Mouse (Mus musculus): ENCODE results near the gene Gnl1. TPM values are rescaled to one million over a fixed set of nuclear protein-coding genes. Genes with fewer than 3 reads are reported as not detected.
A peak's percentile ranks its signal among the peaks of the same experiment; 100 is the strongest.
"Not testable (repeated sequence)": the region's sequence is repeated elsewhere in the genome, so short reads cannot be mapped to it uniquely, and the experiment has no call there.

Gnl1 gene
- total RNA-seq, 2 experiments from 2014 or later: 32.0 to 34.7 TPM

DNA sequence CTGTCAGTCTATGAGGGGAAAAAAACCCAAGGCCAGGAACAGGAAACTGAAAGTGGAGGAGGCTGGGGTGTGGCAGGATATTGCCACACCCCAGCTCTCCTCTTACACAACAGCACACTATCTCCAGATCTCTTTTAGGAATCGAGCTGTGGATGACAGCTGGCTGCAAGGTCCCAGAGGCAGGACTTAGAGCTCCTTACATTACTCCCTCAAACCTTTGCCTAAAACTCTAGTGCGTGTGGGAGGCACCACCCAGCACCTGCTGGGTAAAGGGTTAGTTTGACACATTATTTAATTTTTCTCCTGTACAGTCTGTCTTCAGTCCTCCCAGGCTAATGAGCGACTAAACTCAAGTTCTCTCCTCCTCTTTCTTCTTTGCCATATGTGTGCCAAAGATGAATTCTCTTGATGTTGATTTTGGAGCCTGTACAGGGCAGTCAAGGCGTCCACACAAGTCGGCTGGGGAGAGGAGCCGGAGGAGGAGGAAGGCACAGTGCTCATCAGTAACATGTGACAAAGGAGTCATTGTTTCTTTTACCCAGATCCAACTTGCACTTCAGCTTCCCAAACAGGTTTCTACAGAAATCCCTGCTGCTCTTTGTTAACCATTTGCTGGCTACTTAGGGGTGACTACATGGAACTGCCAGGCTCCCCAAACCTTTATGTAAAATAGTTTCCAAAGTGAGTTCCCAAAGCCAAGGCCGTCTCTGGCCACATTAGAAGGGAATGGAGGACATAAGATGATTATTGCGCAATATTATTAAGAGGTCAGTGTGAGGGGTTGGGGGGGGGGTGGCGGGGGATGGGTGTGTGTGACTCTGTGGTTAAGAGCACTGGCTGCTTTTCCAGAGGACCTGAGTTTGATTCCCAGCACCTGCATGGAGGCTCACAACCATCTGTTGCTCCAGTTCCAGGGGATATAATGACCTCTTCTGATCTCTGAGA, 44.3 kb downstream of the Gnl1 start:
- DNase-seq: peak; percentile 62 to 71

DNA sequence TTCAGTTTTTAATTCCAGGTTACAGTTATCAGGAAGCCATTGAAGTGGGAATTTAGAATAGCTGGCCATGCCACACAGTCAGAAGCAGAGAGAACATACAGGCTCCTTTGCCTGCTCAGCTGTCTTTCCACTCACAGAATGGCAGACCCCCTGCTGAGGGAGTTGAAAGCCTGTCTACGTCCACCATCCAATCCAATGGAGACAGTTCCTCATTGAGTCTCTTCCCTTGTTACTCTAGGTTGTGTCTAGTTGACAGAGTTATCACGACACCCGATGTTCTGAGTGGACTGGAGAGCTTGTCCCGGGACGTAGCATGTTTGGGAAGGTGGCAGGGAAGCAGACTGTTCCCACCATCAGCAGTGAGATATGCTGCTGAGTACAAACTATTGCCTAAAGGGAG, 45.5 kb downstream of the Gnl1 start:
- no peak for DNase-seq

DNA sequence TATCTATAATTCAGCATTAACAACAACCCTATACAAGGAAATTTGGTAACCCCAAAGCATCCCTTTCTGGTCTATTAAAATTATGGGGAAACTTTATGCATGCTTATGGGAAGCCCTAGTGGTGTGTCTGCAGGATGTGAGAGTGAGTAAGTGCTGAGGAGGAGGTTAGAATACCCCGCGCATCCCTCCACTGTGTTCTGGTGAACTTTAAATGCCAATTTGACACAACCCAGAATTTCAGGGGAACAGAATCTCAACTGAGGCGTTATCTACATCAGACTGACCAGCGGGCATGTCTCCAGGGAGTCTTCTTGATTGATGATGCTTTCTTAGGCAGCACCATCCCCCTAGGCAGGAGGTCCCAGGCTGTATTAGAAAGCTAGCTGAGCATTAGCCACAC, 46.2 kb downstream of the Gnl1 start:
- DNase-seq: no peak

DNA sequence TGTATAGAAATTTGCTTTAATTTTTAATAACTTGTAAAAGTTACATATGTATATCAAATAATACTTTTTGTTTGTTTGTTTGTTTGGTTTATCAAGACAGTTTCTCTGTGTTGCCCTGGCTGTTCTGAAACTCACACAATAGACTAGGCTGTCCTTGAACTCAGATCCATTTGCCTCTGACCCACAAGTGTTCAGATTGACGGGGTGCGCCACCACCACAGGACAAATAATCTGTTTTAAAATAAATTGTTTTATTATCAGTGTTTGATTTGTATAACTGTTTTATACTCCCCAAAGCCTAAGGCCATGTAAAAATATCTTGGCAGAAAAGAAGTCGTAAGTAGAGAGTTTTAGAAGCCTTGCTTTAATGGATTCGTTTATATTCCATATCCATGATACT, 48.0 kb downstream of the Gnl1 start:
- no peak for DNase-seq

DNA sequence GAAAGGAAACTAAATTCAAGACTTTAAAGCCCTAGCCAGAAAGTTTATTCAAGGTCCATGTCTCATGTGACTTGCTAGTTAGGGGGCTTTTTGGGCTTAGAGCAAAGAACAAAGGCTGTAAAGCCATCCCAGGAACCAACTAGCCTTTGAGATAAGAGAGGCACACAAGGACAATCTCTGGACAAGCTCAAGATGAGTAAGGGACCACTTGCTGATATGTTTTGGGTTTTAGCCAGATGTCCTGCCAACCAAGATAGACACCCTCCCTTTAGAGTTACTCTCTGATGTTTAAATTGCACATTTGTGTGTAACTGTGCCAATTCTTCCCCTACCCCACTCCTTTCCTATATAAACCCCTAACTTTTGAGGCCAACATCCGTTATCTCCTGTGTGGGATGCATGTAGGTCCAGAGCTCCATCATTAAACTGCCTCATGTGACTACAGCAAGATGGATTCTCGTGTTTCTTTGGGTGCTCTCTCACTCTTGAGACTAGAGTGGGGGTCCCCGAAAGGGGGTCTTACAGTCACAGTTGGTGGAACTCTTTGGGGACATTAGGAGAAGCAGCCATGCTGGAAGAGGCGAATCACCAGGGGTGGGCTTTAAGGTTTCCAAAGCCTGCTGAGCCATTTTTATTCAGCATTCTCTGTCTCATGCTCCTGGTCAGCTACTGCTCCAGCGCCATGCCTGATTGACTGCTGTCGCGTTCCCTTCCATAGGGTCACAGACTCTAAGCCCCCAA, 49.4 kb downstream of the Gnl1 start:
- no peak for DNase-seq

DNA sequence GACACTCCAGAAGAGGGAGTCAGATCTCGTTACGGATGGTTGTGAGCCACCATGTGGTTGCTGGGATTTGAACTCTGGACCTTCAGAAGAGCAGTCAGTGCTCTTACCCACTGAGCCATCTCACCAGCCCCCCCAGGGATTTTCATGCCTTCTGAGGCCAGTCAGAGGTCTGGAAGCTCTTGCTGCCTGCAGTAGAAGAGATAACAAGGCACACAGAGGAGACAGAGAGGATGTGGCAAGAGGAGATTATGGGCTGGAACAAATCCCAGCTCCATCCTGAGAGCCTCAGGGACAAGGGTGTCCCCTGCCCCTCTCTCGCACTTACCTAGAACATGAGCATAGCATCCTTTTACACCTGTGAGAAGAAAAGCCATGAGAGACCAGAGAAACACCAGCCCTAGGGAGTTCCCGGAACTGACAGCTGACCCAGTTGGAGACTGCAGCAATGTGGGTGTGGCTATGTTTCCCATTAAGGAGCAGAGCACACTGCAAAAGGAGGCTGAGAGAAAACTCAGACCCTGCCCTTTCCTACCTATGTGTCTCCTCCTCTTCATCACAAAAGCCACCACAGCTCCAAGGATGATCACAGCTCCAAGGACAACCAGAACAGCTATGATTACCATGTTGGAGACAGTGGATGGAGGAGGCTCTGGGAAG, 50.5 kb downstream of the Gnl1 start:
- DNase-seq: peak; percentile 54 to 61

DNA sequence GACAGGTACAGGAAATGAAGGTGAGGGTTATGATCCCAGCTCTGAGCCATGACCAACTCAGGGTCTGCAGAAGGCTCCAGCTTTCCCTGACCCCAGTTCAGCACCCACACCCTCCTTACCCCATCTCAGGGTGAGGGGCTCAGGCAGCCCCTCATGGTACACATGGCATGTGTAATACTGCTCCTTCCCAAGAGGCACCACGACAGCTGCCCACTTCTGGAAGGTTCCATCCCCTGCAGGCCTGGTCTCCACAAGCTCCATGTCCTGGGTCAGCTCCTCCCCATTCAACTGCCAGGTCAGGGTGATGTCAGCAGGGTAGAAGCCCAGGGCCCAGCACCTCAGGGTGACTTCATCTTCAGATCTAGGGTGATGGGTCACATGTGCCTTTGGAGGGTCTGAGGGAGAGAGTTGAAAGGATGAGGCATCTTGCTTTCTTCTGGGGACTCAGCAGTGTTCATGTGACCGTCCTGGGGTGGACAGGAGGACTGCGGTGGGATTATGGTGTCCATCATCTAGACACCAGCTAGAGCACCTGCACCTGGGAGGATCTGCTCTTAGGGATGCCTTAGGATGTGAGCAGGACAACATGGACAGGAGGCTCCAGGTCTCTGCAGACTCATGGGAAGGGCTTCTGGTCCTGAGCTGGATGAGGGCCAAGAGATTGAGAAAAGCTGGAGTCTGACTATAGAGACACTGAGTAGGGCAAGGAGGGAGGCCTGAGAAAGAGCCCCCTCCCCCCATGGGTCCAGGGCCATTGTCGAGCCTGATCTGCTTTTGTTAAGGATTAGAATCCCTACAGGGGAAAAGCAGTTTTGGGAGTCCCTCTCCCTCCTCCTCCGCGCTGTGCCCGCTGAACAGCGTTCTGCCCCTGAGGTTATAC, 51.3 kb downstream of the Gnl1 start:
- DNase-seq: peak in 1 of 2 experiments; percentile 34

DNA sequence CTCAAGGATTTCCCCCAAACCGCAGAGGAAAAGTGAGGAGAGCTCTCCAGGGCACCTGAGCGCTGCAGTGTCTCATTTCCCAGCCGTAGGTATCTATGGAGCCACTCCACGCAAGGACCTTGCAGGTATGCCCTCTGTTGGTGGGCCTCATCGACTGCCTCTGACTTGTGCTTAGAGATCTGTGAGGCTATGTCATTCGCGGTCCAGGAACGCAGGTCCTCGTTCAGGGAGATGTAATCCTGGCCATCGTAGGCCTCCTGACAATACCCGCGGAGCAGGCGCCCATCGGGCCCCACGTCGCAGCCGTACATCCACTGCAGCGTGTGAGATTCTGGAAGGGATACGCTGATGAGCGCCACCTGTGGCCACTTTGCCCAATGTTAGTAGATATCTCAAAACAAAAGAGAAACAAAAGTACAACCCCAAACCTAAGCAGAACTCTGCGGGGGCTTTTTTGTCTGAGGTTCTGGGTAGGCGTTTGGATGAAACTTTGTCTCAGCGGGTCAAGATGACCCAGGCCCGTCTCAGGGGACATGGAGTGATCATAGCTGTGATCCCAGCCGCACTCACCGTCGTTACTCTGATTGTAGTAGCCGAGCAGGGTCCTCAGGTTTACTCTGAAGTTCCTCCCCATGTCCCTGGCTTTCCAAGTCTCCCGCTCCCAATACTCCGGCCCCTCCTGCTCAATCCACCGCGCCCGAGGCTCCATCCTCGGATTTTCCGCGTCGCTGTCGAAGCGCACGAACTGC, 52.1 kb downstream of the Gnl1 start:
- DNase-seq: peak; percentile 65 to 76

DNA sequence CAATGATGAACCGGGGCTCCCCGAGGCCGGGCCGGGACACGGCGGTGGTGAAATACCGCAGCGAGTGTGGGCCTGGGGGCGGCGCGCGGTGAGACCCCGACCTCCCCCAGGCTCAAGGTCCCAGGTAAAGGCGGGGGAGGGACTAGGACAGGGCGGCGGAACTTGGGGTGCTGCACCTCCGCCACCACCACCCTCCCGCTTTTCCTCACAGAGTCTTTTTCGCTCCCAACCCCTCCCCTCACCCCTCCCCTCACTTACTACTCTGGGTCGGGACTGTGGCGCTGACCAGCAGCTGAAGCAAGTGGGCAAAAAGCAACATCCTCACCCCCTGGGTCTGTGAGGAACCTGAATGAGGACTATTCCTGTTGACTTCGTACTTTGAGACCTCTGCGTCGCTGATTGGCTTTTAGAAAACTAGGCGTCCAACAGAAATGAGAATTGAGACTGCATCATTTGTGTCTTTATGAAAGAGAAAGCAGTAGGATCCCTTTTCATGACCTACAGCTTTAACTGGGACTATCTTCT, 52.8 kb downstream of the Gnl1 start, which contains the start of gene H2-T23:
Gene H2-T23, minus strand, starts transcription at position 505 of the 525 bp plus-strand sequence.
- DNase-seq: peak; percentile 78 to 83

DNA sequence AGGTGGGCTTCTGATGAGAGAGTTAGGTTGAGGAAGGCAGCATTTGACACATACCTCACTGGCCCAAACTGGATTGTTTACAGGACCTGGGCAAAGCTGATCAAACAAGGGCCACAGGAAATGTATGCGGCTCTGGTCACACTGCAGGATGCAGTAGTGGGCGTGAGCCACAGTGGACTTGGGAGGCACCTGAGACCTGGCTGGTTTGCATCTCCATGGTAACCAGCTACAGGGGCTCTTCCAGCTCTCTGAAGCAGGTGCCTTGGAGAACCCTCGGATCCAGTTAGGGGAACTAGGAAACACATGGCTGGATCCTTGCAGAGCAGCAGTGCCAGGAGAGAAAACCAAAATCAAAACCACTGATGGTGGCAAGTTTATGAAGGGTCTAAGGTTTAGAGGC, 54.9 kb downstream of the Gnl1 start:
- not testable (repeated sequence) for DNase-seq

DNA sequence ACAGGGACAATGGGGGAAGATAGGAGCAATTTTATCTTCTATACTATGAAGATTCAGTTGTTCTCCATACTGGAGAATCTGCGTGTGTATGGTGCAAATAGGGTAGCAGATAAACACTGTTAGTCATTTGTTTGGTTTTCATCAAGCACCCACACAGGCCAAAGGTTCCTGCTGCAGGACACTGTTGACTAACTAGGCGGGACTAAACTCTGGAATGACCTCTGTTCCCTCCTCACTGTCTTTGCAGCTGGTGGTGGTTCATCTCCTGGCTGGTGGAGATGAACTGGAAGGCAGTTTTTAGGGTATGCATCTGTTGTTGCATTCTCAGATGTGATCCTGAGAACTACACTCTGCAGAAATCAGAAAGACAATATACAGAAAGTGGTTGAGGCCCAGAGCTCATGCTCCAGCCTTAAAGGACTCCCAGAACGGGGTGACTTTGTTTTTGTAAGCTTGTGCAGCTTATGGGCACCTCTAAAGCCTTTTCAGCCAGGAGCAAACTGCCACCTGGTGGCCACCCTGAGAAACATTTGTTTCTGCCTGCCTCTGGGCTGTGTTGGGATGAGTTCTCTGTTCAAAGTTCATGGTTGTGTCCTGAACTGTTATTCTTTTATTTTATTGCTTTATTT, 55.5 kb downstream of the Gnl1 start:
- DNase-seq: peak; percentile 76 to 77

DNA sequence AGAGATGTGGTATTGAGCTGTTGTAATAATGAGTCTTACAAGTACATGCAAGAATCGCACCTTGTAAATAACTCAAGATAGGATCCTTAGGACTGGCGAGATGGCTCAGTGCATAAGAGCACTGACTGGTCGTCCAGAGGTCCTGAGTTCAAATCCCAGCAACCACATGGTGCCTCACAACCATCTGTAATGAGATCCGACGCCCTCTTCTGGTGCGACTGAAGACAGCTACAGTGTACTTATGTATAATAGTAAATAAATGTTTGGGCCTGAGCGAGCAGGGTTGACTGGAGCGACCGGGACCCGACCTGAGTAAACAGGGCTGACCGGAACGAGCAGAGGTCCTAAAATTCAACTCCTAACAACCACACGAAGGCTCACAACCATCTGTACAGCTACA, 56.5 kb downstream of the Gnl1 start:
- not testable (repeated sequence) for DNase-seq

Small RNA genes within 50 kb of the gene (microRNA-seq; reads per million reads assigned to microRNA genes)
- gene Mir877: 30.3 to 55.9 reads per million in 2 experiments

Other genes starting within 250 kb of the Gnl1 start
- gene Ier3, start 158.2 kb upstream of the Gnl1 start, total RNA-seq (2021): 10 to 100 TPM; 20.2 to 25.6 TPM
- 100 to 1,000 TPM; 146 to 154 TPM for gene Flot1, start 156.6 kb upstream of the Gnl1 start, total RNA-seq (2021)
- 10 to 100 TPM; 89.4 to 92.2 TPM for gene Tubb5, start 141.5 kb upstream of the Gnl1 start, total RNA-seq (2021)
- gene Mdc1, start 138.3 kb upstream of the Gnl1 start, total RNA-seq (2021): 10 to 100 TPM; 13.3 to 17.8 TPM
- 1 to 10 TPM; 1.8 to 2.5 TPM for gene Nrm, start 118.5 kb upstream of the Gnl1 start, total RNA-seq (2021)
- 10 to 100 TPM; 15.5 to 15.7 TPM for gene Ppp1r18, start 114.3 kb upstream of the Gnl1 start, total RNA-seq (2021)
- gene Dhx16, start 100.0 kb upstream of the Gnl1 start, total RNA-seq (2021): 10 to 100 TPM; 18.3 to 20.4 TPM
- 100 to 1,000 TPM; 101 to 105 TPM for gene 2310061I04Rik, start 82.4 kb upstream of the Gnl1 start, total RNA-seq (2021)
- gene Atat1, start 69.8 kb upstream of the Gnl1 start, total RNA-seq (2021): 1 to 10 TPM; 5.9 to 6.5 TPM
- gene Mrps18b, start 63.5 kb upstream of the Gnl1 start, total RNA-seq (2021): 10 to 100 TPM; 52.1 to 64.7 TPM
- gene Ppp1r10, start 63.4 kb upstream of the Gnl1 start, total RNA-seq (2021): 10 to 100 TPM; 22.4 to 28.8 TPM
- 10 to 100 TPM; 67.3 to 68.4 TPM for gene Abcf1, start 10.1 kb upstream of the Gnl1 start, total RNA-seq (2021)
- gene Prr3, start 385 bp downstream of the Gnl1 start, total RNA-seq (2021): 1 to 10 TPM; 3.3 to 3.4 TPM
- gene H2-T24, start 40.7 kb downstream of the Gnl1 start, total RNA-seq (2021): 1 to 10 TPM; 6.5 to 6.7 TPM
- 10 to 100 TPM; 31.7 to 56.7 TPM for gene H2-T23, start 53.0 kb downstream of the Gnl1 start, total RNA-seq (2021)
- gene H2-T22, start 62.9 kb downstream of the Gnl1 start, total RNA-seq (2021): 10 to 100 TPM; 15.0 to 23.6 TPM
- not detected for gene Gm6034, start 63.1 kb downstream of the Gnl1 start, total RNA-seq (2021)
- gene Gm11127, start 78.5 kb downstream of the Gnl1 start, total RNA-seq (2021): 10 to 100 TPM in 1 of 2 experiments, 1 to 10 TPM in 1; 5.4 to 10.0 TPM
- under 1 TPM; 0.27 to 0.28 TPM for gene Gm19684, start 141.8 kb downstream of the Gnl1 start, total RNA-seq (2021)
- gene Gm7030, start 149.6 kb downstream of the Gnl1 start, total RNA-seq (2021): under 1 TPM in 1 of 2 experiments, not detected in 1; 0.55 TPM
- not detected for gene Gm8909, start 188.7 kb downstream of the Gnl1 start, total RNA-seq (2021)
- not detected for gene H2-T3, start 210.4 kb downstream of the Gnl1 start, total RNA-seq (2021)

Data from heart, adult 18-20 months (tissue).